Mouse (Mus musculus): ENCODE results near the gene Tmem120b. TPM values are rescaled to one million over a fixed set of nuclear protein-coding genes. Genes with fewer than 3 reads are reported as not detected.
A peak's percentile ranks its signal among the peaks of the same experiment; 100 is the strongest.

Tmem120b gene
- total and polyA plus RNA-seq, 2 experiments from 2014 or later: 18.1 to 21.2 TPM

GRCm38 (mm10) chr5:123026414-123026813 lies 41.8 kb upstream of the Tmem120b start:
- no peak overlapping the region for H3K4me3 ChIP-seq (ENCODE audit: low read depth, low read length)
- DNase-seq: no peak
- 59% methylated on average over 6 of the region's 6 CpGs for WGBS
- no peak overlapping the region for H3K27ac ChIP-seq (ENCODE audit: low read depth, low read length)
- H3K36me3 ChIP-seq (ENCODE audit: insufficient read depth): peaks cover 8% of the 10 kb centered on the region; the same call in 1 of the 2 replicates
- ATAC-seq: no peak
- H3K4me1 ChIP-seq (ENCODE audit: insufficient read depth): no peaks in the 10 kb centered on the region
- TF ChIP-seq CTCF (IDR thresholded peaks at IDR 0.05; ENCODE audit: low read depth): no peak
- H3K4me2 ChIP-seq (ENCODE audit: low read depth): no peak overlapping the region
- H3K9me3 ChIP-seq (ENCODE audit: low read length): no peaks in the 10 kb centered on the region
- no peak overlapping the region for H3K9ac ChIP-seq
- H3K27me3 ChIP-seq (ENCODE audit: insufficient read depth, low read length): no peaks in the 10 kb centered on the region

- Histone ChIP-seq H3K4me2 (ENCODE audit: low read depth) (no peak overlapping the region), H3K9me3 (ENCODE audit: low read length) (no peaks in the 10 kb centered on the region), H3K4me3 (ENCODE audit: low read depth, low read length) (no peak overlapping the region), H3K27me3 (ENCODE audit: insufficient read depth, low read length) (no peaks in the 10 kb centered on the region), H3K4me1 (ENCODE audit: insufficient read depth) (no peaks in the 10 kb centered on the region), H3K36me3 (ENCODE audit: insufficient read depth) (peaks cover 8% of the 10 kb centered on the region), H3K27ac (ENCODE audit: low read depth, low read length) (no peak overlapping the region), H3K9ac (no peak overlapping the region)
- TF ChIP-seq CTCF (IDR thresholded peaks at IDR 0.05; ENCODE audit: low read depth): no peak
- no peak for ATAC-seq
- 51% methylated on average over 6 of the region's 6 CpGs for WGBS
- no peak for DNase-seq
These were observed 40.8 kb upstream of the Tmem120b start for GRCm38 (mm10) chr5:123027436-123027835.

- Histone ChIP-seq H3K36me3 (ENCODE audit: insufficient read depth) (peaks cover 8% of the 10 kb centered on the region), H3K9ac (no peak overlapping the region), H3K9me3 (ENCODE audit: low read length) (no peaks in the 10 kb centered on the region), H3K27me3 (ENCODE audit: insufficient read depth, low read length) (no peaks in the 10 kb centered on the region), H3K4me1 (ENCODE audit: insufficient read depth) (no peaks in the 10 kb centered on the region), H3K27ac (ENCODE audit: low read depth, low read length) (no peak overlapping the region), H3K4me2 (ENCODE audit: low read depth) (no peak overlapping the region), H3K4me3 (ENCODE audit: low read depth, low read length) (no peak overlapping the region)
- 94% methylated on average over 7 of the region's 7 CpGs for WGBS
- TF ChIP-seq CTCF (IDR thresholded peaks at IDR 0.05; ENCODE audit: low read depth): no peak
- no peak for ATAC-seq
- DNase-seq: no peak
These were observed 38.5 kb upstream of the Tmem120b start for GRCm38 (mm10) chr5:123029729-123030128.

DNA sequence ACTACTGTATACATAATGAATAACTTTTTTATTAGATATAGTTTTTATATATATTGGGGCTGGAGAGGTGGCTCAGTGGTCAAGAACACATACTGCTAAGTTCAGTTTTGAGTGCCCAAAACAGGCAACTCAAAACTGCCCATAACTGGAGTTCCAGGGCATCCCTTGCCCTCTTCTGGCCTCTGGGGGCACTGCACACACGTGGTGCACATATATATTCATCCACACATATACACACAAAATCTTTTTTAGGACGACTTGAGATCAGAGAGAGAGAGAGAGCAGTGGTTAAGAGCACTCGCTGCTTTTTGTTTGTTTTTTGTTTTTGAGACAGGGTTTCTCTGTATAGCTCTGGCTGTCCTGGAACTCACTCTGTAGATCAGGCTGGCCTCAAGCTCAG lies 36.9 kb upstream of the Tmem120b start:
- 91% methylated on average over 3 of the region's 3 CpGs for WGBS
- no peak for ATAC-seq
- TF ChIP-seq CTCF (IDR thresholded peaks at IDR 0.05; ENCODE audit: low read depth): peak; percentile 10; the same call in 1 of the 2 replicates

GRCm38 (mm10) chr5:123033646-123034160 lies 34.5 kb upstream of the Tmem120b start:
- Histone ChIP-seq H3K4me1 (ENCODE audit: insufficient read depth) (no peaks in the 10 kb centered on the region), H3K36me3 (ENCODE audit: insufficient read depth) (peaks cover 8% of the 10 kb centered on the region), H3K9me3 (ENCODE audit: low read length) (no peaks in the 10 kb centered on the region), H3K27ac (ENCODE audit: low read depth, low read length) (no peak overlapping the region), H3K4me3 (ENCODE audit: low read depth, low read length) (no peak overlapping the region), H3K9ac (no peak overlapping the region), H3K4me2 (ENCODE audit: low read depth) (no peak overlapping the region), H3K27me3 (ENCODE audit: insufficient read depth, low read length) (no peaks in the 10 kb centered on the region)
- DNase-seq (no peak), ATAC-seq (no peak)
- no peak for TF ChIP-seq CTCF (IDR thresholded peaks at IDR 0.05; ENCODE audit: low read depth)
- 67% methylated on average over 7 of the region's 7 CpGs for whole genome bisulfite sequencing

More for the DNA sequence above, 36.9 kb upstream of the Tmem120b start:
- H3K36me3 ChIP-seq (ENCODE audit: insufficient read depth): peaks cover 8% of the 10 kb centered on the region
- no peaks in the 10 kb centered on the region for H3K9me3 ChIP-seq (ENCODE audit: low read length)
- DNase-seq: no peak
- H3K9ac ChIP-seq: no peak overlapping the region
- no peak overlapping the region for H3K4me2 ChIP-seq (ENCODE audit: low read depth)
- H3K4me1 ChIP-seq (ENCODE audit: insufficient read depth): no peaks in the 10 kb centered on the region
- no peaks in the 10 kb centered on the region for H3K27me3 ChIP-seq (ENCODE audit: insufficient read depth, low read length)
- H3K4me3 ChIP-seq (ENCODE audit: low read depth, low read length): no peak overlapping the region
- no peak overlapping the region for H3K27ac ChIP-seq (ENCODE audit: low read depth, low read length)

DNA sequence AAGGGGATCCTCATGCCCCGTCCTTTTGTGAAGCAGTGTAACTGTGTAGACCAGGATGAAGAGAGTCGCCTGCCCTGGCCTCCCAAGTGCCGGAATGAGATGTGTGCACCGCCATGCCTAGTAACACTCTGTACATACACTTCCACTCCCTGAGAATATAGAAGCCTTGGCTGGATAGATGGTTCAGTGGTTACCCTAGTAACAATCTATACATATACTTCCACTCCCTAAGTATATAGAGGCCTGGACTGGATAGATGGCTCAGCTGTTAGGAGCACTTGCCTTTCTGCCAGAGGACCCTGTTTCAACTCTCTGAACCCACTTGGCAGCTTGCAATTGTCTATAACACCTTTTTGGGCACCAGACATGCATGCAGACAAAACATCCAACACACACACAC lies 33.1 kb upstream of the Tmem120b start:
- Histone ChIP-seq H3K4me2 (ENCODE audit: low read depth) (no peak overlapping the region), H3K36me3 (ENCODE audit: insufficient read depth) (peaks cover 3% of the 10 kb centered on the region; the same call in 1 of the 2 replicates), H3K9me3 (ENCODE audit: low read length) (no peaks in the 10 kb centered on the region), H3K27me3 (ENCODE audit: insufficient read depth, low read length) (no peaks in the 10 kb centered on the region), H3K4me1 (ENCODE audit: insufficient read depth) (no peaks in the 10 kb centered on the region), H3K27ac (ENCODE audit: low read depth, low read length) (no peak overlapping the region), H3K9ac (no peak overlapping the region), H3K4me3 (ENCODE audit: low read depth, low read length) (no peak overlapping the region)
- DNase-seq (no peak), ATAC-seq (no peak)
- TF ChIP-seq CTCF (IDR thresholded peaks at IDR 0.05; ENCODE audit: low read depth): no peak
- 88% methylated on average over 4 of the region's 4 CpGs for WGBS

GRCm38 (mm10) chr5:123035564-123035963 lies 32.7 kb upstream of the Tmem120b start:
- no peak overlapping the region for H3K9ac ChIP-seq
- H3K27ac ChIP-seq (ENCODE audit: low read depth, low read length): no peak overlapping the region
- peaks cover 3% of the 10 kb centered on the region; the same call in 1 of the 2 replicates for H3K36me3 ChIP-seq (ENCODE audit: insufficient read depth)
- WGBS: 23% methylated on average over 6 of the region's 6 CpGs
- H3K4me3 ChIP-seq (ENCODE audit: low read depth, low read length): no peak overlapping the region
- no peaks in the 10 kb centered on the region for H3K4me1 ChIP-seq (ENCODE audit: insufficient read depth)
- DNase-seq (no peak), ATAC-seq (no peak)
- TF ChIP-seq CTCF (IDR thresholded peaks at IDR 0.05; ENCODE audit: low read depth): no peak
- H3K27me3 ChIP-seq (ENCODE audit: insufficient read depth, low read length): no peaks in the 10 kb centered on the region
- no peaks in the 10 kb centered on the region for H3K9me3 ChIP-seq (ENCODE audit: low read length)
- H3K4me2 ChIP-seq (ENCODE audit: low read depth): no peak overlapping the region

All from forebrain, postnatal 0 days (tissue).